Mouse (Mus musculus) T-helper 2 cell (primary cell): ENCODE data around the gene Syt12.

Experiments
- in situ Hi-C: fragments of 300-600 bp; cut with MboI, MseI; formaldehyde crosslinking; loops from one replicate; pipeline ENCODE4 v1.15.1; 2025; ENCODE audit warnings: high pct_unique_total_duplicates

The Syt12 gene

GRCm38 (mm10) chr19:4477345-4478189 lies at the start of gene Syt12:
Gene Syt12, minus strand, starts transcription at chr19:4477447.
- in situ Hi-C loops = no loop called here

- in situ Hi-C loops = no loop called here
These were observed 44.3 kb upstream of the Syt12 start for GRCm38 (mm10) chr19:4521426-4522050.

DNA sequence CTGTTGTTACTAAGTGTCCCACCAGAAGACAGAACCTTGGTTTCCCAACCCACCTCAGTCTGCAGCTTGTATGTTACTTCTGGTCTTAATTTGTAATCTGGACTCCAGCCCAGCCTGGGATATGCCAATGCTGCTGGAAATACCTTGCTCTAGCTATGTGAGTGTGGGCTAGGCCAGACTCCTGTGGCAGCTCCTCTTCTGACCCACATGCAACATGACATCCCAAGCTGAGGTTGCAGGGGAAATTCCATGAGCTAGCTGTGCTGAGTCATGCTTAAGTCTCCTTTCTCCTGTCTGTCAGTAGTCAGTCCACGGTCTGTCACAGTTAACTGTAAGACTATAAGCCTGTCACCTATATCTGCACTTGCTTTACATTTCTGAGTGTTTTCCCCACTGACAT lies 40.2 kb upstream of the Syt12 start:
- in situ Hi-C loops = no loop called here

- in situ Hi-C loops = no loop called here
These were observed 39.0 kb upstream of the Syt12 start for GRCm38 (mm10) chr19:4516288-4516687.

DNA sequence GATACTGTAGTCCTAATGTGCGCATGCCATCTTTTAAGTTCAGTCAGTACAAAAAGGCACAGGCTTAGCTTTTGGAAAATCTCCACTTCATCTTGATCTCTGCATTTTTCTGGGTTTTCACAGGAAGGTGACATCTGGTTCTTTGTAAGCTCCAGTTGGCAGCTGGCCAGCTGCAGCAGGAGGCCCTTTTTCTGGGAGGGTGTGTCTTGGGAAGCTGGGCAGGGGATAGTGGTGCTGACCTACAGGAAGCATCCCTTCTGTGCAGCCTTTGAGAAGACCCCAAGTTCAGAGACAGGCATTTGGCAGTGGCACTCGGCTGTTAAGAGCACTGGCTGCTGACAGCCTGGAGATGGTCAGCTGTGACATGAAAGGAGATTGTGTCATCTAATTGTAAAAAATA lies 38.5 kb upstream of the Syt12 start:
- in situ Hi-C loops = no loop called here

DNA sequence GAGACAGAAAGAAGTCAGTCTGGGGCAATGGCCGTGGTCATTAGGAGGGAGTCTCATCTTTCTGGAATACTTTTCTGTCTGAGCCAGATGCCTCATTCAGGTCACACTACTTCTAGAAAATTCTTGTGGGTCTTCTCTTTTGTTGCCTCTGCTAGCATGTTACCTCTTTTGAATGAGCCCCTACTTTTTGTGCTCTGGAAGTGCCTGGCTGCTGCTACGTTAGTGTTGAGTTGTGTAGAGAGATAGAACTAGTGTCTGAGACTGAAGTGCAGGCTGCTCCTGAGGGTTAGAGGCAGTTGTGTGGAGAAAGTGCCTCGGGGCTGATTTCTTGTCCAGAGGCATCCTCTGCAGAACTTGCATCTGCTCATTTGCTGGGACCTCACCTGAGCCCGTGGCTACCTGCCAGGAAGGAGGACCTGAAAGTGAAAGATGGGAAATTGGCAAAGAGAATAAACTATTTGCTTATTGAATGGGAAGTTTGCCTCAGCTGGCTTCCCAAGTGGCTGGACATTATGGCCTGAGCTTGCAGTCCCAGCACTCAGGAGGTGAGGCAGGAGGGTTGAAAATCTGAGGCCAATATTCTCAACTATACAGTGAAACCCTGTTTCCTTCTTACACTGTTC lies 36.1 kb upstream of the Syt12 start:
- in situ Hi-C loops = no loop called here

DNA sequence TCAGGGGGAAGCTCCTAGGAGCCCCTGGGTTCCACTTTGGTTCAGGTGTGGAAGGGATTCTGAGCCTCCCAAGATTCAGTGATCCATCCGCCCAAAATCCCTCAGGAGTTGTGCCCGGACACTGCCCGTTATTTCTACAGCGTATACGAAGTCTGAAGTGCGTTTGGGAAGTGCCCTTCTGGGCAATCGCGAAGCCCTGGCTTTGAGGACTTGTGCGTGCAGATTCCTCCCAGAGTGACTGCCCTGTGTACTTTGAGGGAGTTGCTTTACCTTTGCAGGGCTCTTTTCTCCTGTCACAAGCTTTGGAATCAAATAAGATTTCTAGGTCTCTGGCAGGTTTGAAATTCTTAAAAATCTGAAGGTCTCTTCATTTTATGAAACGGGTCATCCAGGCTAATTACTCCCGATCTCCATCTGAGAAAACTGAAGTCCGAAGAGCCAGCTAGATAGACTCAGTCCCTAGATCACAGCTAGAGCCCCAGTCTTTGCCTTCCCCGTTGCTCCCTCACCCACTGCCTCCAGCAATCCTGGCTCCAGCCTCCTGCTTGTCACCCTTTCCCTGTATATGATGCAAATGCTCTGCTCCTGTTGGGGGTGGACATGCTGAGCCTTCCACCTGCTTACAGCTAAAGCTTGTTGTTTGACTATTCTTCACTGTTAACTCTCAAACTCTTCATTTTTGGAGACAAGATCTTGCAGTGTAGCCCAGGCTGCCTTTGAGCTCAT lies 34.0 kb upstream of the Syt12 start:
- in situ Hi-C loops = no loop called here

DNA sequence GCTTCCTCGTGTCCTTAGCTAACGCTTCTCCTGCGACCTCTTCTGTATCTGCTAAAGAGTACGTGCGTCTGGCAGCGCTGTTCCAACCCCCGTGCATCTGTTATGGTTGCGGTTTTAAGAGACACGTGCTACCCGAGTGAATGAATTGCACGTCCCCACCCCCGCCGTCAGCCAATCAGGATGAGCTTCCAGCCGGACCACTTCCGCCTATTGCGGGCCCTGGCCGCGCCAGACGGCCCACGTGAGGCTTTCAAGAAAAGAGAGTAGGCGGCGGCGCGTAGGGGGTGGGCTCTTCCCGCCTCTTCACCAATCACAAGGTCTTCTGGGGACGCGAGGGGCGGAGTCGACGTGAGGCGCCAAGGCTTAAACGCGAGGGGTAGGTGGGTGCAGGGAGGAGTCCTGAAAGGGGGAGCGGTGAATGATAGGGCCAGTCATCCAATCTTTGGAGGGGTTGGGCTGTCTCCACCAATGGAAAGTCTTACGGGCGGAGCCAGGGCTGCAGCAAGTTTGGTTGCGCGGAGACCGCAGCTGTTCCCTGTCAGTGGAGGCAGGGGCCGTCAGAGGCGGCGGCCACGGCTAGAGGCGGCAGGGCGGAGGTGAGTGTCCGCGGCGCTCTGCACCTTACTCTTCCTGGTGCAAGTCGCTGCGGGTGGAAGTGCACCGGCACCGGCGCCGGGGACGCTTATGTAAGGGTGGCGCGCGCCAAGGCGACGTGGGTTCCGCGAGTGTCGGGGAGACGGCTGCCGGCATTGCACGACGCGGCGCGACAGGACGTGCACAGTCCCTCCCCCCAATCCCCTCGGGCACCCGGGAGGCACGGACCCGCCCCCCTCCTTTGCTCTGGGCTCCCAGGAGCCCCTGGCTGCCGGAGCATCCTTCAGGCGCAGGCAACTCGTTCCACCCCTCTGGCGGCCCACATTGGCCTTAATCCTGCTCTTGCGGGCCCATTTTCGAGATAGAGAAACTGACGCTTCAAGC lies 33.0 kb upstream of the Syt12 start, which contains the start of gene Pcx:
Gene Pcx, plus strand, starts transcription at position 487 of the 978 bp plus-strand sequence.
- in situ Hi-C loops = no loop called here

DNA sequence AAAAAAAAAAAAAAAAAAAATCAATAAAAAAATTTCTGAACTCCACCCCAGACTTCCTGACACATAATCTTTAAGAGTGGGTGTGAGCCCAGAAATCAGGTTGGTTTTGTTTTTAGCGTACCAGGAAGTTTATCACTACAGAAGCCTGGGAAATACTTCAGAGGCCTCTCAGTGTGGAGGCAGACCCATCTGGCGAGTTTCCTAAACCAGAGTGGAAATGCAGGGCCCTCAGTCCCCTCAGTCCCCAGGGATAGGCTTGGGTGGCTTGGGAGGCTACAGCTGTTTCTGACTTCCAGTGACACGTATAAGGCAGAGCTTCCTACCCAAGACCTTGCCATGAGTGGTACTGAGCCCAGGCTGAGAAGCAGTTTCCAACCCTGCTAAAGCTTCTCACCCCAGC lies 30.5 kb upstream of the Syt12 start:
- in situ Hi-C loops = no loop called here

GRCm38 (mm10) chr19:4504830-4505229 lies 27.6 kb upstream of the Syt12 start:
- in situ Hi-C loops = no loop called here

DNA sequence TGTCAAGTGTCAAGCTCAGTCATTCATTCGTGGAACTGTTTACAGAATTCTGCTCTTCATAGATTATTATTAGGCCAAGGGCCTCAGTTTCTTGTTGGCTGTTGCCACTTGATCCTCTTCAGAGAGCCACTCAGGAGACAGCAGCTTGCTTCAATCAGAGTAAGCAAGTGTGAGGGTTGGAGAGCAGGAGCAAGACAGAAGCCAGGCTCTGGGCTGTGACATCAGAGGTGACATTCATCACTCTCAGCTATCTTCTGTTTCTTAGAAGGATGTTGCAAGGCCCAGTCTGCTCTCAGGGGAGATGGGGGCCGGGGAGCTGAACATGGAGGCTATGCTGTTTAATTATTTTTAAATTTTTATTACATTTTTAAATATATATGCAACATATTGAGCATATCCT lies 25.5 kb upstream of the Syt12 start:
- in situ Hi-C loops = no loop called here

DNA sequence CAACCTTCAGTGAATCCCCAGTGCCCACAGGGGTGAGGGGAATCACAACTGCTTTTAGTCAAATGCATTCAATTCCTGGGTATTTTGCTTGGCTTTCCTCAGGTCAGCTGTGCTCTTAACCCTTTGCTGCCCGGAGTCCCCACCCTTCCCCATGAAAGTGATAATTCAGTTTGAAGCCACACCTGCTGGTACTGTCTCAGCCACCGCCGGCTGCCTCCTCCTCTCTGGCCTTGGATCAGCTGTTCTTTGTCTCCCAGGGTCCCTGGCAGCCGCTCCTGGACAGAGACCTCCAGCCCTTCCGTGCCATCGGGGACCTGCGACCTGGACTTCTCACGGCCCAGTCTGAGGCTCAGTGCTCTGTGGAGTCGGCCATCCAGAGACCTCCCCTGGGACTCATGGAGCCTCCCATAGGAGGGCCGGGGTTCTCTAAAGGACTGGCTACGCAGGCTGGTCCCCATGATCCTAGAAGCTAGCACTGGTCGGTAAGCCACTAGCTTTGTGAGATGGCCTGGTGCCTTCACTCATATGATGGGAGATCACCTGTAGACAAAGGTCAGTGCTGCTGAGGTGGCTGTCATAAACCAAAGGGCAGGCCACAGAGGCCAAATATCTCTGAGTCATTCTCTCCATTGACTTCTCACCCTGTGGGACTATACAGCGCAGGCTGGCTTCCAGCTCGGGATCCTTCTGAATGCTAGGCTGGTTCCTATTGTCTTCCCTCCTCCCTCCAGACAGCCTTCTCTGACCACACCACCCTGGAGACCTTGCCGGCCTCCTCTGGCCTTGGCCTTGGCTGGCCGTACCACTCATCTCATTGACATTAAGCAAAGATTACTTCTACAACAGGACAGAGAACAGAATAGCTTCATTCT lies 21.1 kb upstream of the Syt12 start, which contains the start of gene 2010003K11Rik:
Gene 2010003K11Rik, minus strand, starts transcription at position 522 of the 872 bp plus-strand sequence.
- in situ Hi-C loops = no loop called here

DNA sequence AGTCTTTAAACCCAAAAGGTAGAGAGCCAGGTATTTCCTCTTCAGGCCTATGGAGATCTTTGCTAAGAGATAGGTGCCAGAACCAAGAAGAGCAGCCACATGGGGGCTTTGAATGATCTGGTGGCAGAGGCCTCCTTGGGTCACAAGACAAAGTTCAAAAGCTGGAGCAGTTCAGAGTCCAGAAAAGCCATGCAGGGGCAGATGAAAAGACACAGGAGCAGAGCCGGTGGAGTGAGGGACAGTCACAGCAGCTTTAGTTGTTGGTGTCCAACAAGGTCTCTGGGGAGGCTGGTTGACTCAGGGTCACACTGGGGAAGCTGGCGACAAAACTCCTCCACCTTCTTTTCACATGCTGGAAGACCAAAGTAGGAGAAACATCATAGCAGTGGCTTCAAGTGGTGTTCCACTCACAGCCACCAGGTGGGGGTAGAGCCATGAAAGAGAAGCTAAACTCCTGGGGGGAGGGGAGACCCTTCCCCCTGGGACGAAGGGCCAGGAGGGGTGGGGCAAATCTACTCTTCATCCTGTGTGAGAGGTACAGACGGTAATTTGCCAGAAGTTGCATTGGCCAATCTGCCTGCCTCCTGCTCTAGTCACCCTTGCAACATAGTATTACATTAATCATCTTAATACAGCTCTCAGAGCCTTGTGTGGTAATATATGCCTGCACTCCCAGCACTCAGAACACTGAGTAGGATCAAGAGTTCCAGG lies 20.2 kb upstream of the Syt12 start:
- in situ Hi-C loops = no loop called here

- in situ Hi-C loops = no loop called here
These were observed 19.5 kb upstream of the Syt12 start for GRCm38 (mm10) chr19:4496535-4497262.

DNA sequence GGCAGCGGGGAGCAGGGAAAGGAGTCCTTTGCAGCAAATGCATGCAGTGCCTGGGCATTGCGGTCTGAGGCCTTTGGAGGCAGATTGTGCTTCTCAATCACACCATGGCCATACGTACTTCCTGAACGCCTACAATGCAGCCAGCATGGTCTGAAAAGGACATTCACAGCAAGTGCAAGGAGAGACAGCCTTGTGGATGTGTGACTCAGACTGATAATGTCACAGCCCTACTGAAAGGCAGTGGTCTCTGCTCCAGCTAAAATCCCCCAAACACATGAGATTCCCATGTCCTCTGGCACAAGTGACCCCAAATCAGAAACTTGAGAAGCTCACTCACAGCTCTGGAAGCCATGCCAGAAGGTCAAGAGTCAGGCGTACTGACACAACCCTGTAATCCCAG lies 18.6 kb upstream of the Syt12 start:
- in situ Hi-C loops = no loop called here

- in situ Hi-C loops = no loop called here
These were observed 17.5 kb upstream of the Syt12 start for GRCm38 (mm10) chr19:4494707-4495106.

DNA sequence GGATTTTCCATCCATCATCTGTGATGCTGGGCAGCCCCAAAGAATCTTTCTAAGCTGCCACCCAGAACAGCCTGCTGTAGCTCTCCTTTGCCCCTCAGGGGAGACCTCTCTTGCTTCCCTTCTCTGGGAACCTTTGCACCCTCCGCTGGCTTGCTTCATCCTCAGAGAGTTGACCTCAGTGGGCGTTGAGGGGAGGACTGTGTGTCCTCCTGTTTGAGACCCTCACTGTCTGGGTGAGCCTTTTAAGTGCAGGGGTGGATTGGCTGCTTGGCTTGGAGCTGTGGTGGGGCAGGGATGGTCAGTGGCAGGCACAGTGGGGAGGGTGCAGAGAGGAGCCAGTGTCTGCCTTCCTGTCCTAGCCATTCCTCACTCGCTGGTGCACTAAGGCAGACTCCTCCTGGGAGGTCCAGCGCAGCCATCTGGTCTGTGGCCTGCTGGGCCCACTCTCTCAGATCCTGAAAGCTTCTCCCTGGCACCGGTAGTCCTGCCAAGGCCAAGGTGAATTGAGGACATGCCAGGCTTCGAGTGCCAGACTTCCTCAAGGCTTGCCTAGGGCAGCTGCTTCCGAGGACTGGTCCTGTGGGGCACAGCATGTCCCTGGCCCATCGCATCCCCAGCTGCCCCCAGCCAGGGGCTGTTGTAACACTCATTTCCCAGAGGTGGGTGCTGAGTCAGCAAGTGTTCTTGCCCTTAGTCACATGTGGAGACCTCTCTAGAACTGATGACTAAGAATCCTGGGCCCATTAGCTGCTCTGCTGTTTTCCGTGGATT lies 15.5 kb upstream of the Syt12 start:
- in situ Hi-C loops = no loop called here
